Mouse (Mus musculus) fat pad, adult 2 months (tissue): ENCODE measurements around the gene Gm20498.
"Not testable (repeated sequence)": the region's sequence is repeated elsewhere in the genome, so short reads cannot be mapped to it uniquely, and the experiment has no call there.

Experiments
- DNase-seq: peaks from one replicate; pipeline ENCODE4 v3.0.0-alpha.2; 2011; ENCODE audit warnings: low read depth, low spot score; ENCODE audit errors: extremely low read depth

Gene Gm20498

GRCm38 (mm10) chr12:81532316-81533028 is at the start of gene Gm20498, which contains the start of gene Synj2bp:
TSS of gene Gm20498 (minus strand) at chr12:81532905.
TSS of gene Synj2bp (minus strand) at chr12:81532911.
- peak; percentile 19 for DNase-seq

GRCm38 (mm10) chr12:81568374-81568773 is 35.7 kb upstream of the Gm20498 start, which contains the start of gene Adam21:
TSS of gene Adam21 (minus strand) at chr12:81568474.
- DNase-seq, result no peak

- no peak for DNase-seq
Measured at GRCm38 (mm10) chr12:81567931-81568330, 35.2 kb upstream of the Gm20498 start.

- no peak for DNase-seq
Measured at GRCm38 (mm10) chr12:81564173-81564572, 31.5 kb upstream of the Gm20498 start.

- no peak for DNase-seq
Measured at GRCm38 (mm10) chr12:81549286-81549685, 16.6 kb upstream of the Gm20498 start.

- no peak for DNase-seq
Measured at GRCm38 (mm10) chr12:81547163-81547562, 14.5 kb upstream of the Gm20498 start.

GRCm38 (mm10) chr12:81533029-81533419 is 319 bp upstream of the Gm20498 start:
- no peak for DNase-seq

GRCm38 (mm10) chr12:81530587-81530986 is 2.1 kb downstream of the Gm20498 start:
- DNase-seq, result not testable (repeated sequence)

GRCm38 (mm10) chr12:81496906-81497305 is 35.8 kb downstream of the Gm20498 start:
- not testable (repeated sequence) for DNase-seq

- no peak for DNase-seq
Measured at GRCm38 (mm10) chr12:81490491-81490890, 42.2 kb downstream of the Gm20498 start.

GRCm38 (mm10) chr12:81485311-81485710 is 47.4 kb downstream of the Gm20498 start:
- DNase-seq, result no peak

- DNase-seq, result peak; percentile 11
Measured at GRCm38 (mm10) chr12:81484727-81485191, 47.9 kb downstream of the Gm20498 start, which contains the start of gene Cox16. TSS of gene Cox16 (minus strand) at chr12:81485127.

- DNase-seq, result no peak
Measured at GRCm38 (mm10) chr12:81484212-81484611, 48.5 kb downstream of the Gm20498 start.

- DNase-seq, result no peak
Measured at GRCm38 (mm10) chr12:81483656-81484055, 49.0 kb downstream of the Gm20498 start.

GRCm38 (mm10) chr12:81459051-81459450 is 73.7 kb downstream of the Gm20498 start:
- DNase-seq, result not testable (repeated sequence)

GRCm38 (mm10) chr12:81438985-81439384 is 93.7 kb downstream of the Gm20498 start:
- not testable (repeated sequence) for DNase-seq

GRCm38 (mm10) chr12:81434778-81435177 is 97.9 kb downstream of the Gm20498 start:
- not testable (repeated sequence) for DNase-seq

- DNase-seq, result no peak
Measured at GRCm38 (mm10) chr12:81421846-81422245, 110.9 kb downstream of the Gm20498 start, which contains the start of gene Adam4. TSS of gene Adam4 (minus strand) at chr12:81421946.

GRCm38 (mm10) chr12:81413211-81413610 is 119.5 kb downstream of the Gm20498 start:
- no peak for DNase-seq

- no peak for DNase-seq
Measured at GRCm38 (mm10) chr12:81408966-81409365, 123.7 kb downstream of the Gm20498 start.

GRCm38 (mm10) chr12:81402187-81402586 is 130.5 kb downstream of the Gm20498 start:
- no peak for DNase-seq

- not testable (repeated sequence) for DNase-seq
Measured at GRCm38 (mm10) chr12:81379364-81379763, 153.3 kb downstream of the Gm20498 start, which contains the start of gene Gm4787. TSS of gene Gm4787 (minus strand) at chr12:81379464.
